Mouse (Mus musculus) gastrocnemius, adult 2 months (tissue): ENCODE results near the gene S1pr1. TPM values are rescaled to one million over a fixed set of nuclear protein-coding genes. Genes with fewer than 3 reads are reported as not detected.

Experiments
- DNase-seq: peaks from one replicate; pipeline ENCODE4 v3.0.0; 2022
- H3K27ac ChIP-seq: fragments of 200-600 bp; 2 replicates; pipeline ENCODE4 v1.8.1; 2022; ENCODE audit warnings: mild to moderate bottlenecking
- H3K4me3 ChIP-seq: fragments of 200-600 bp; 2 replicates; pipeline ENCODE4 v1.8.1; 2022; ENCODE audit warnings: mild to moderate bottlenecking, moderate library complexity
- CTCF ChIP-seq: fragments of 200-600 bp; IDR thresholded peaks from 2 replicates; pipeline ENCODE4 v1.8.1; 2022; ENCODE audit warnings: antibody characterized with exemption, mild to moderate bottlenecking, moderate library complexity
- intact Hi-C: fragments of 180-260 bp; cut with DNase I; formaldehyde crosslinking; loops from one replicate; pipeline ENCODE4 v1.15.1; 2025
- total RNA-seq, 2 experiments: library from RNA; stranded (reverse); gene quantifications; 2 replicates each; pipeline ENCODE4 v1.2.3; 2021

S1pr1 gene
- total RNA-seq, 2 experiments from 2014 or later = 16.9 to 34.1 TPM

DNA sequence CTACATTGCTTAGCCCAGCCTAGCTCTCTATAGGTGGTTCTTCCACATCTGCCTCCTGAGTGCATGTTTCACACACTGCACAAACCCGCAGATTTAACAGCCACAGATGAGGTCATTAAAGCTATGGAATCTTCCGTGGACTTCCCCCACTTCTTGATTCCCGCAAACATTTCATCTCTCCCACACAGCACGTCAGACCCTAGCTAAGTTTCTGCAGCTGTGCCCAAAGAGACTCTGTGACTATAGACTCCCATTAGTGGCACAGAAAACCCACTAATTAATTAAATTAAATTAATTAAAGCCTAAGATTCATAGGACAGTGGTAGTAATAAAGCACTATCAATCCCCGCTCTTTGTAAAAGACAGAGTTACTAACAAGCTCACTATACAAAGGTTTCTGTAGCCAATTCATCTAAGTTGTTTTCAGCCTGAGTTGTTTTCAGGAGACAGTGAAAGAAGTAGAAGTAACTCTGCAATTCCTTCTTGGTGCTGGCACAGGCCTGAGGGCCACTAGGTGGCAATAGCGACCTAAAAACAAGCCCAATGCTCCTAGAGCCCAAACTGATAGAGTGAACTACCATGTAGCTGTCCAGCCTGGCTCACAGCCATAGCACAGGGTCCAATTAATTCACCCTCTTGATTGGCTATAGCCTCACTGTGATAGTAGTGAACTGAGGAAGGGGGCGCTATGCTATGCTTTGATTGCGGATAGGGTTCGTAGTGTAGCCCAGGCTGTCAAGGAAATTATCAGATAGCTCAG is 54.0 kb downstream of the S1pr1 start:
- TF ChIP-seq CTCF = peak; percentile 81
- Histone ChIP-seq H3K4me3 (no peak overlapping the region), H3K27ac (0 out of 2 replicates have a peak overlapping the region, but pooled peaks have one; percentile 5)
- intact Hi-C loops = loop anchor here (2.0 kb wide), 1 partner anchor 318 kb away; no protein-coding TSS in a partner anchor
- DNase-seq = peak; percentile 68

Other genes starting within 250 kb of the S1pr1 start
- gene Dph5, start 172.8 kb upstream of the S1pr1 start, total RNA-seq = 1 to 10 TPM; 6.1 to 6.4 TPM